Mouse (Mus musculus) T-helper 17 cell (primary cell): Measurements from ENCODE around the gene Gtf2ird1.
"Not testable (repeated sequence)": the region's sequence is repeated elsewhere in the genome, so short reads cannot be mapped to it uniquely, and the experiment has no call there.

Experiments
- in situ Hi-C, 2 experiments: fragments of 300-600 bp; cut with MboI, MseI; formaldehyde crosslinking; loops; 1 replicate in 1 of 2; 2 replicates in 1 of 2; pipeline ENCODE4 v1.15.1; 2025; ENCODE audit warnings: high pct_unique_total_duplicates in 2 of 2

Gtf2ird1 gene

GRCm38 (mm10) chr5:134352527-134353001 lies 104.0 kb downstream of the Gtf2ird1 start:
- in situ Hi-C loops: no loop called here

- in situ Hi-C loops: no loop called here
Measured at GRCm38 (mm10) chr5:134350660-134351059, 105.9 kb downstream of the Gtf2ird1 start.

GRCm38 (mm10) chr5:134347066-134347465 lies 109.5 kb downstream of the Gtf2ird1 start:
- in situ Hi-C loops: no loop called here

GRCm38 (mm10) chr5:134345449-134345848 lies 111.1 kb downstream of the Gtf2ird1 start:
- in situ Hi-C loops: no loop called here

- in situ Hi-C loops: loop anchor here (5.0 kb wide), 1 partner anchor 157 kb away; no protein-coding TSS in a partner anchor
Measured at GRCm38 (mm10) chr5:134344076-134344475, 112.4 kb downstream of the Gtf2ird1 start.

- in situ Hi-C loops: loop anchor here (5.0 kb wide), 1 partner anchor 156 kb away; no protein-coding TSS in a partner anchor
Measured at GRCm38 (mm10) chr5:134343530-134343929, 113.0 kb downstream of the Gtf2ird1 start.

GRCm38 (mm10) chr5:134342503-134343205 lies 113.9 kb downstream of the Gtf2ird1 start:
- in situ Hi-C loops: loop anchor here (5.0 kb wide), 1 partner anchor 155 kb away; no protein-coding TSS in a partner anchor

- in situ Hi-C loops: loop anchor here (5.0 kb wide), 1 partner anchor 154 kb away; no protein-coding TSS in a partner anchor
Measured at GRCm38 (mm10) chr5:134341721-134342120, 114.8 kb downstream of the Gtf2ird1 start.

- in situ Hi-C loops: loop anchor here (5.0 kb wide), 1 partner anchor 154 kb away; no protein-coding TSS in a partner anchor
Measured at GRCm38 (mm10) chr5:134341321-134341720, 115.2 kb downstream of the Gtf2ird1 start.

GRCm38 (mm10) chr5:134340101-134340522 lies 116.4 kb downstream of the Gtf2ird1 start:
- in situ Hi-C loops: loop anchor here (5.0 kb wide), 1 partner anchor 153 kb away; no protein-coding TSS in a partner anchor

GRCm38 (mm10) chr5:134337012-134337411 lies 119.5 kb downstream of the Gtf2ird1 start:
- in situ Hi-C loops: not testable (repeated sequence)

GRCm38 (mm10) chr5:134332743-134333142 lies 123.8 kb downstream of the Gtf2ird1 start:
- in situ Hi-C loops: no loop called here

GRCm38 (mm10) chr5:134330082-134330481 lies 126.4 kb downstream of the Gtf2ird1 start:
- in situ Hi-C loops: no loop called here

GRCm38 (mm10) chr5:134329311-134329710 lies 127.2 kb downstream of the Gtf2ird1 start:
- in situ Hi-C loops: no loop called here

- in situ Hi-C loops: no loop called here
Measured at GRCm38 (mm10) chr5:134328482-134329001, 128.0 kb downstream of the Gtf2ird1 start.

GRCm38 (mm10) chr5:134325856-134326566 lies 130.5 kb downstream of the Gtf2ird1 start:
- in situ Hi-C loops: no loop called here

GRCm38 (mm10) chr5:134323869-134324268 lies 132.6 kb downstream of the Gtf2ird1 start:
- in situ Hi-C loops: loop anchor here in 1 of 2 experiments (25.0 kb wide), 1 partner anchor 1213 kb away; the partner anchor contains the start of gene Hip1

- in situ Hi-C loops: loop anchor here in 1 of 2 experiments (25.0 kb wide), 1 partner anchor 1214 kb away; the partner anchor contains the start of gene Hip1
Measured at GRCm38 (mm10) chr5:134323311-134323710, 133.2 kb downstream of the Gtf2ird1 start.

GRCm38 (mm10) chr5:134322355-134322754 lies 134.2 kb downstream of the Gtf2ird1 start:
- in situ Hi-C loops: loop anchor here in 1 of 2 experiments (25.0 kb wide), 1 partner anchor 1215 kb away; the partner anchor contains the start of gene Hip1

- in situ Hi-C loops: loop anchor here in 1 of 2 experiments (25.0 kb wide), 1 partner anchor 1216 kb away; the partner anchor contains the start of gene Hip1
Measured at GRCm38 (mm10) chr5:134321699-134322098, 134.8 kb downstream of the Gtf2ird1 start.

- in situ Hi-C loops: loop anchor here in 1 of 2 experiments (25.0 kb wide), 1 partner anchor 1218 kb away; the partner anchor contains the start of gene Hip1
Measured at GRCm38 (mm10) chr5:134318903-134319302, 137.6 kb downstream of the Gtf2ird1 start.
